Mouse (Mus musculus) kidney, embryonic 16.5 days (tissue): ENCODE measurements around the gene Chd6. TPM values are rescaled to one million over a fixed set of nuclear protein-coding genes. Genes with fewer than 3 reads are reported as not detected.

Experiments
- ATAC-seq: fragments of 200-750 bp; cut with Nextera tagmentation; 2 replicates; pipeline ENCODE4 v1.8.0; 2017; ENCODE audit warnings: moderate TSS enrichment; ENCODE audit not compliant: low FRiP score, low TSS enrichment
- H3K27ac ChIP-seq: fragments of 300-500 bp; sonication (generic); 2 replicates; pipeline ENCODE4 v1.5.1; 2014; ENCODE audit warnings: low read length
- H3K27me3 ChIP-seq: fragments of 300-500 bp; sonication (generic); 2 replicates; pipeline ENCODE4 v1.6.1; 2014; ENCODE audit warnings: low read length, control low read depth, mixed read lengths; ENCODE audit not compliant: insufficient read depth
- H3K36me3 ChIP-seq: fragments of 300-500 bp; sonication (generic); 2 replicates; pipeline ENCODE4 v1.6.1; 2014; ENCODE audit warnings: low read length, control low read depth, mixed read lengths; ENCODE audit not compliant: insufficient read depth
- H3K4me1 ChIP-seq: fragments of 300-500 bp; sonication (generic); 2 replicates; pipeline ENCODE4 v1.6.1; 2014; ENCODE audit warnings: low read length, control low read depth, mixed read lengths; ENCODE audit not compliant: insufficient read depth
- H3K4me2 ChIP-seq: fragments of 300-500 bp; sonication (generic); replicated peaks from 2 replicates; pipeline ENCODE4 v1.6.1; 2014; ENCODE audit warnings: low read depth, low read length
- H3K4me3 ChIP-seq: fragments of 300-500 bp; sonication (generic); 2 replicates; pipeline ENCODE4 v1.5.1; 2014; ENCODE audit warnings: mild to moderate bottlenecking, low read length
- H3K9ac ChIP-seq: fragments of 300-500 bp; sonication (generic); replicated peaks from 2 replicates; pipeline ENCODE4 v1.6.1; 2014; ENCODE audit warnings: low read length
- H3K9me3 ChIP-seq: fragments of 300-500 bp; sonication (generic); 2 replicates; pipeline ENCODE4 v1.6.1; 2016; ENCODE audit warnings: low read length, control low read depth
- WGBS: fragments of 180-500 bp; shearing (Covaris S2); extraction: QIAGEN DNeasy Blood & Tissue Kit; methylation state at CpG from one replicate; pipeline ENCODE4 v1.1.7; 2014; 5-methylcytosine and 5-hydroxymethylcytosine counted together
- polyA plus RNA-seq: library from polyadenylated mRNA; unstranded; fragments of >200 nt; fragmentation: Nextera tagmentation; extraction: Ambion mirVana; gene quantifications from 2 replicates; pipeline ENCODE4 v1.2.1, GENCODE M21; 2015

Chd6 gene
- 30.1 and 35.6 TPM in 2 replicates for polyA plus RNA-seq

GRCm38 (mm10) chr2:161108933-161109371 lies at the start of gene Chd6:
TSS of gene Chd6 (minus strand) at chr2:161109075.
- Histone ChIP-seq H3K36me3 (peaks cover 5% of the 10 kb centered on the region; the same call in 1 of the 2 replicates), H3K27ac (peak within 1 kb of the TSS; percentile 100), H3K27me3 (no peaks in the 10 kb centered on the region), H3K4me3 (peak within 1 kb of the TSS; percentile 92), H3K4me2 (peak within 1 kb of the TSS; percentile 73), H3K9me3 (no peaks in the 10 kb centered on the region), H3K4me1 (peaks cover 24% of the 10 kb centered on the region), H3K9ac (peak within 1 kb of the TSS; percentile 99)
- under 1% methylated on average over 22 of the region's 27 CpGs for WGBS
- ATAC-seq = peak; percentile 99

GRCm38 (mm10) chr2:161150004-161150842 lies 41.3 kb upstream of the Chd6 start:
- WGBS = 63% methylated on average over 7 of the region's 7 CpGs
- no peak overlapping the region for H3K27ac ChIP-seq
- ATAC-seq = no peak
- H3K4me3 ChIP-seq = no peak overlapping the region
- H3K36me3 ChIP-seq = no peaks in the 10 kb centered on the region
- no peak overlapping the region for H3K9ac ChIP-seq
- H3K4me2 ChIP-seq = no peak overlapping the region
- no peaks in the 10 kb centered on the region for H3K4me1 ChIP-seq
- no peaks in the 10 kb centered on the region for H3K27me3 ChIP-seq
- no peaks in the 10 kb centered on the region for H3K9me3 ChIP-seq

- H3K4me2 ChIP-seq = no peak overlapping the region
- ATAC-seq = no peak
- no peak overlapping the region for H3K9ac ChIP-seq
- H3K9me3 ChIP-seq = no peaks in the 10 kb centered on the region
- H3K4me3 ChIP-seq = no peak overlapping the region
- H3K27me3 ChIP-seq = no peaks in the 10 kb centered on the region
- WGBS = 63% methylated on average over 3 of the region's 3 CpGs
- H3K27ac ChIP-seq = no peak overlapping the region
- H3K36me3 ChIP-seq = no peaks in the 10 kb centered on the region
- no peaks in the 10 kb centered on the region for H3K4me1 ChIP-seq
Measured at GRCm38 (mm10) chr2:161148428-161149020, 39.6 kb upstream of the Chd6 start.

- ATAC-seq = no peak
- Histone ChIP-seq H3K4me3 (no peak overlapping the region), H3K4me1 (no peaks in the 10 kb centered on the region), H3K9me3 (no peaks in the 10 kb centered on the region), H3K36me3 (no peaks in the 10 kb centered on the region), H3K4me2 (no peak overlapping the region), H3K9ac (no peak overlapping the region), H3K27me3 (no peaks in the 10 kb centered on the region), H3K27ac (no peak overlapping the region)
- WGBS = 60% methylated on average over 4 of the region's 4 CpGs
Measured at GRCm38 (mm10) chr2:161147656-161148427, 39.0 kb upstream of the Chd6 start.

GRCm38 (mm10) chr2:161144799-161145198 lies 35.9 kb upstream of the Chd6 start:
- Histone ChIP-seq H3K4me3 (no peak overlapping the region), H3K4me1 (no peaks in the 10 kb centered on the region), H3K9ac (no peak overlapping the region), H3K27me3 (no peaks in the 10 kb centered on the region), H3K36me3 (no peaks in the 10 kb centered on the region), H3K4me2 (no peak overlapping the region), H3K27ac (no peak overlapping the region), H3K9me3 (no peaks in the 10 kb centered on the region)
- ATAC-seq = no peak
- 83% methylated on average over 4 of the region's 4 CpGs for WGBS

GRCm38 (mm10) chr2:161138672-161139536 lies 30.0 kb upstream of the Chd6 start:
- no peaks in the 10 kb centered on the region for H3K9me3 ChIP-seq
- H3K9ac ChIP-seq = no peak overlapping the region
- no peaks in the 10 kb centered on the region; the same call in 1 of the 2 replicates for H3K4me1 ChIP-seq
- H3K4me3 ChIP-seq = no peak overlapping the region
- H3K4me2 ChIP-seq = peak overlapping the region; percentile 35
- H3K27me3 ChIP-seq = no peaks in the 10 kb centered on the region
- 53% methylated on average over 11 of the region's 11 CpGs for WGBS
- no peaks in the 10 kb centered on the region for H3K36me3 ChIP-seq
- peak; percentile 42; the same call in 1 of the 2 replicates for ATAC-seq
- H3K27ac ChIP-seq = peak overlapping the region; percentile 80

- H3K4me2 ChIP-seq = no peak overlapping the region
- no peaks in the 10 kb centered on the region for H3K36me3 ChIP-seq
- H3K4me3 ChIP-seq = no peak overlapping the region
- no peak for ATAC-seq
- no peaks in the 10 kb centered on the region for H3K27me3 ChIP-seq
- no peak overlapping the region for H3K27ac ChIP-seq
- H3K9me3 ChIP-seq = no peaks in the 10 kb centered on the region
- no peak overlapping the region for H3K9ac ChIP-seq
- WGBS = 56% methylated on average over 3 of the region's 3 CpGs
- H3K4me1 ChIP-seq = no peaks in the 10 kb centered on the region; the same call in 1 of the 2 replicates
Measured at GRCm38 (mm10) chr2:161136999-161137398, 28.1 kb upstream of the Chd6 start.

GRCm38 (mm10) chr2:161128367-161129111 lies 19.7 kb upstream of the Chd6 start:
- ATAC-seq = no peak

More at GRCm38 (mm10) chr2:161128367-161129111, 19.7 kb upstream of the Chd6 start:
- Histone ChIP-seq H3K4me3 (no peak overlapping the region), H3K9ac (no peak overlapping the region), H3K9me3 (no peaks in the 10 kb centered on the region), H3K36me3 (no peaks in the 10 kb centered on the region), H3K4me1 (no peaks in the 10 kb centered on the region), H3K27me3 (no peaks in the 10 kb centered on the region), H3K27ac (no peak overlapping the region), H3K4me2 (no peak overlapping the region)
- WGBS = 64% methylated on average over 10 of the region's 10 CpGs
